Mouse (Mus musculus) retina, postnatal 1 day (tissue): ENCODE data around the gene Trib3.
A peak's percentile ranks its signal among the peaks of the same experiment; 100 is the strongest.
"Not testable (repeated sequence)": the region's sequence is repeated elsewhere in the genome, so short reads cannot be mapped to it uniquely, and the experiment has no call there.

Source experiments
- DNase-seq: peaks from one replicate; pipeline ENCODE4 v3.0.0-alpha.2; 2012

Trib3 gene

GRCm38 (mm10) chr2:152343329-152344213 is at the start of gene Trib3:
Gene Trib3, minus strand, starts transcription at chr2:152344032.
- peak; percentile 89 for DNase-seq

- DNase-seq = no peak
Measured at GRCm38 (mm10) chr2:152393225-152394017, 49.6 kb upstream of the Trib3 start.

- peak; percentile 89 for DNase-seq
Measured at GRCm38 (mm10) chr2:152392786-152393185, 49.0 kb upstream of the Trib3 start.

- no peak for DNase-seq
Measured at GRCm38 (mm10) chr2:152384191-152384590, 40.4 kb upstream of the Trib3 start.

- peak; percentile 70 for DNase-seq
Measured at GRCm38 (mm10) chr2:152376345-152376741, 32.5 kb upstream of the Trib3 start, which contains the start of gene Nrsn2. Gene Nrsn2, minus strand, starts transcription at chr2:152376638.

- DNase-seq = peak; percentile 83
Measured at GRCm38 (mm10) chr2:152375652-152376344, 32.0 kb upstream of the Trib3 start.

- DNase-seq = no peak
Measured at GRCm38 (mm10) chr2:152373547-152373946, 29.7 kb upstream of the Trib3 start.

GRCm38 (mm10) chr2:152372661-152373060 is 28.8 kb upstream of the Trib3 start:
- no peak for DNase-seq

- DNase-seq = no peak
Measured at GRCm38 (mm10) chr2:152372104-152372503, 28.3 kb upstream of the Trib3 start.

GRCm38 (mm10) chr2:152368532-152369140 is 24.8 kb upstream of the Trib3 start:
- DNase-seq = peak; percentile 85

GRCm38 (mm10) chr2:152367917-152368316 is 24.1 kb upstream of the Trib3 start:
- no peak for DNase-seq

- peak; percentile 93 for DNase-seq
Measured at GRCm38 (mm10) chr2:152363245-152364147, 19.7 kb upstream of the Trib3 start.

GRCm38 (mm10) chr2:152361193-152361592 is 17.4 kb upstream of the Trib3 start:
- no peak for DNase-seq

- DNase-seq = no peak
Measured at GRCm38 (mm10) chr2:152360271-152360775, 16.5 kb upstream of the Trib3 start.

- no peak for DNase-seq
Measured at GRCm38 (mm10) chr2:152359616-152360015, 15.8 kb upstream of the Trib3 start.

GRCm38 (mm10) chr2:152358977-152359376 is 15.1 kb upstream of the Trib3 start:
- not testable (repeated sequence) for DNase-seq

GRCm38 (mm10) chr2:152357254-152357653 is 13.4 kb upstream of the Trib3 start:
- no peak for DNase-seq

- no peak for DNase-seq
Measured at GRCm38 (mm10) chr2:152349842-152350540, 6.2 kb upstream of the Trib3 start.

GRCm38 (mm10) chr2:152349205-152349604 is 5.4 kb upstream of the Trib3 start:
- no peak for DNase-seq

GRCm38 (mm10) chr2:152347722-152348121 is 3.9 kb upstream of the Trib3 start:
- no peak for DNase-seq
